Mouse (Mus musculus) frontal cortex, postnatal 14 days (tissue): ENCODE measurements around the gene Olfr870.
"Not testable (repeated sequence)": the region's sequence is repeated elsewhere in the genome, so short reads cannot be mapped to it uniquely, and the experiment has no call there.

Experiments
- DNase-seq, 2 experiments: peaks; one replicate each; pipeline ENCODE4 v3.0.0; 2022; ENCODE audit warnings: low spot score in 2 of 2

The Olfr870 gene

DNA sequence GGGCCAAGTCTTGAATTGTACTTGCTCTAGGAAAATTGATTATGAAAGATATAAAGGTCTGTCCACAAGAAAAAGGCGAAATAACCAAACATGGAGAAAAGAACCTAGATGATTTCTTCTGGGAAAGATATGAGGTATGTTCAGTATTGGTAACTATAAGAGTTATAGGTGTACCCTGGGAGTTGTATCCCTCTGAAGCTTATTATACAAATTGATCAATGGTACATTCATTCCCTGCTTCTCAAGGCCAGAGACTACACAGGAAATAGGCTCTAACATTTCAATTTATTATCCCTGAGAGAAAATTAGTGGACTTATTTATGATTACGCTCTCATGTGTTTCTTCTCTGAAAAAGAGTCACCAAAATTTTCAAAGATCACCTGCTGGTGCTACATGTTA lies at the start of gene Olfr870:
Gene Olfr870 (minus strand): TSS at position 101 of the 400 bp plus-strand sequence.
- no peak for DNase-seq

DNA sequence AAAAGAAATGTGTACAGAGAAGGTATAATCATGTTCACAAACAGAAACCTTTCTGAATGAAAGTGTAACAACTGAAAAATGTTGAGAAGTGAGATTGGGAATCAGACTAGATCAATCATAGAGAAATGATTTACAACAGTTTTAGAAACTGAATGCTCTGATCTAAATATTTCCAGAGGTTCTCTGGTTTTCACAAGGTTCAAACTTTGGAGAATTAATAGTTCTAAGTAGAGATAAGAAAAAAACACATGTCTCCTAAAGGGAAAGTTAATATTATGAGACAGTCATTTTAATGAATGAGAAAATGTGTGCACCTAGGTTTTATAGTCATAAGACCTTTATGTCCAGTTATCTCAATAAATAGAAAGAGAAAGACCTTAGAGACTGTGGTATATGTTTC lies 38.0 kb upstream of the Olfr870 start, which contains the start of gene Olfr871:
Gene Olfr871 (plus strand): TSS at position 301 of the 400 bp plus-strand sequence.
- DNase-seq = no peak

DNA sequence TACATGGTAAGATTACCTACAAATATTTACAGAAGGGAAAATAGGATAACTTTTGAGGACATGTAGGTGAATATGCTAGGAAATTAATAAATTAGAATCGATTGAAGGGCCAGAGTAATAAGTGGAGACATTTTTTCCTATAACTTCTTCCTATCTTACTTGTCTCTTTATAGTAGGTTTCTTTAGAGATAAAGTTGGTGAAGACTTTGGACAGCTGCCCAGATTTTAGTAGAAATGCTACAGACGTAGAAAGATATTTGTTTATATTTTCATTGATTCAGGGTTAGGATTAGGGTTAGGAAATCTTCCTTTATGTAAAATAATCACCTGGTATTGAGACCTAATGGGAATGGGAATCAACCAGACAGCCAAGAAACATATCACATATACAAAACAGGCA lies 37.6 kb upstream of the Olfr870 start:
- DNase-seq = no peak

DNA sequence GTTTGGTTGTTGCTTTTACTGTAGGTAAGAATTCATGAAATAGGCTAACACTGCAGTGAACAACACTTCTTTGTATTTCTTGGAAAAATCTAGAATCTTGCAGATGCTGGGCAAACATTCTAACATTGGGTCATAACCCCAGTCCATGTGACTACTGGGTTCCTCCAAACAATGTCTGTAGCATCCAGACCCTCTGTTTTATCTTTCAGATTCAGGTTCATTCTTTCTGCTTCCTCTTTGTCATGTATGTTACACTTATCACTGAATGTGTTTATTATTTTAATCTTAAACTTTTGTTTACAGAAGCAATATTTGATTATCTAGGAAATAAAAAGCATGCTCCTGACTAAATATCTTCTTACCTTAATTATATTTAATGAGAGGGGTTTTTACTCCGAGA lies 37.0 kb upstream of the Olfr870 start:
- no peak for DNase-seq

DNA sequence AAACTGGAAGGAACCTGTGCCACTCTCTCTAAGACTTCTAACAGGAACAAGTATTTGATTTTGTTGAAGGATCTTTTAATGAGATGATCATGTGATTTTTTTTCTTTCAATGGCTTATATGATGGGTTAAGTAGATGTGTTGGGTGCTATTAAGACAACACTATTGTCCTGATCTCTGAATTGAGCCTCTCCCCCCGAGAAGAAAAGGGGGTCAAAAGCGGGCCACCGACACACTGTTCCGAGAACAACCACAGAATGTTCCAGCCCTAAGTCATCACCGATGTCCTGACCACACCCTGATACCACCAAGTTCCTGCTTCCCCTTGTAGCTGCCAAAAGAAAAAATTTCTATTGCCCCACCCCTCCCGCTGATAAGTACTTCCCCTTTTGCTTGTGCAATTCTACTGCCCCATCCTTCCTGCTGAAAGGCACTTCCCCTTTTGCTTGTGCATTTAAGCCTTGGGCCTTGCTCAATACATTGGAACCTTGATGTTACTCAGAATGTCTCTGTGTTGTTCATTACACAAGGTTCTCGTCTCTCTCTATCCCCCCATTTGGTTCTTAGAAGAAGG lies 29.6 kb upstream of the Olfr870 start:
- not testable (repeated sequence) for DNase-seq

DNA sequence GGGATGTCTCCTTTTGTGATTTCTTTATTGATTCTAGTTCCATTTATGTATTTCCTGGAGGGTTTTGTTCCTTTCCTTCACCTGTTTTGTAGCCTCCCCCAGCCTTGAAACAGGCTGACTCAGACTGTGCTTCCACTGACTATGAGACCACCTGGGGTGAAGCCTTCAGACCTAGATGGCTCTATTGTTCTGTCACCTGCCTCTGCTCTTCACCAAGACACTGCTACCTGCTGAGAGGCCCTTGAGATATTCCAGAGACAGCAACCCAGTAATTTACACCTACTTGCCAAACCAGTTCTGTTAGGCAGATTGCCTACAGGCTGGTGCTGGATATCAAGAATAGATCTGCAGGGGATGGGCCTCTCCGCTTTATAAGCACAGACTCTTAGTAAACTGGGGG lies 28.3 kb upstream of the Olfr870 start:
- no peak for DNase-seq

DNA sequence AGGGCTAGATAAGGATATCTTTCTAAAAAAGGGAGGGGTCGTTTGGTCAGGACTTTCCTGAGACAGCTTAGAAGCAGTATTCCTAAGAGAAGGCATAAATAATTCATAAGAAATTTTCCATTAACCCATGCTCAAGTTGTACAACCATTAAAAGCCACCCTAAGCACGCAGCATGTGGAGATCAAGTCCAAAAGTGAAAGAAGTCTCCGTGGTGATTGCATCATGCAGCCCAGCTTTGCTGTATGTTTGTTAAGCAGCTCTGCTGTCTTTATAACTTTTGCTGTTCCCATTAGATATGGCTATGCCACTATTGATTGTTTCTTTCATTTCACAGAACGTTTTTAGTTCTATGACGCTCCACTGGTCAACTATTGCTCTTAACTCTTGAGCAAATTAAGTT lies 5.6 kb upstream of the Olfr870 start:
- DNase-seq = no peak

DNA sequence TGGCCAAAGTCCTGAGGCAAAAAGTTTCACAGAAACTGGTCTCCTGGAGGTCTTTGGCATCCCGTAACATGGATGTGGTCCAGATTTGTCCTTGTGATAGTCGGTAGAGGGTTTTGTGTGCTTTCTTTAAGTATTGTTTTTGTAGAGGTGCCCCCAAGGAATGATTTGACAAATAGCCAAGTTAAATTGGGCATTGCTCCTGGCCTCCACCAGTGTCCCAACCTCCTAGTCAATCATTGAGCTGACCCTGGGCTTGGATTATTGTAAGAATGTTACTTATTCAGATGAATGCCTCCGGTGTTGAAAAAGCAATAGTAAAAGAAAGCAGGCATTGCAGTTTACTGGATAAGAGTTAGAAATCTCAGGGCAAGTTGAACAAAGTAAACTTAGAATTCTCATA lies 24.2 kb downstream of the Olfr870 start:
- DNase-seq = no peak

DNA sequence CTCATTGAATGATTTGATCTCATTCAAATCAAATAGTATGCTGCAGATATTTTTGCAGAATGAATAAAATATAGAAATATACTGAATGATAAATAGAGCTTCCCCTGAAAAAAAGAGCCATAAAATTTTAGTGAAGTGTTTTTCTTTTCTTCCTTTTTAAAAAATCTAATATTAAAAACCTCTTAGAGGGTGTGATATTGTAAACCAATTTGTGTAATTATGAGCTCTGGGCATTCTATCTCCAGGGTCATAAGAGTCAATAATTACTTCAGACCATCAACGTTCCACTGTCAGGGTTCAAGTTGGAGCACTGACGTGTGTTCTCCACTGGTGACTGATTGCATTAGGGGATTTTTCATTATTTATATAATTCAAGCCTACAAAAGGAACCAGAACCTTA lies 45.1 kb downstream of the Olfr870 start, which contains the start of gene Olfr869:
Gene Olfr869 (plus strand): TSS at position 301 of the 400 bp plus-strand sequence.
- DNase-seq = no peak
